In the genomic region with DNA sequence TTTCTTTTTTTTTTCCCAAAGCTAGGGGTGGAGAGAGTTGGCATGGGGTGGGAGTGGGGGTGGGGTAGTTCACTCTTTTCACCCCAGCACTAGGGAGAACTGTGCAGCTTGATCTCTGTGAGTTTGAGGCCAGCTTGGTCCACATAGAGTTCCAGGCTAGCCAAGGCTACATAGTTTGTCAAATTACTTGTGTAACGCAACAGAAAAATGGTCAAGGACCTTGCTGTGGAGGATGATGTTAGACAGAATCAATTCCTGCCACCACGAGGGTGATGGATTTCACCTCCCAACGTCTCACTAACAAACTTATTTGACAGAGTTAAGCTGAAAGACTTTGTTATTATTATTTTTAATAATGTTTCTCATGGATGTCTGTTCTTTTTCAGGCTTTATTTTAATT, we compare ENCODE assay signal across 12 mouse cellular contexts.
"Had no signal": no experiment of that assay in that cellular context is flagged by ENCODE, and none has a peak within 500 bp of the region (broad histone marks: within the 10 kb centered on the region; RNA-seq: fewer than 3 reads in every experiment).

No protein-coding gene starts in this region.

- DNase-seq: left cerebral cortex, postnatal 4 days; liver; liver, embryonic 13.5 days; liver, postnatal 0 days; lung, adult 18-20 months; lung, adult 2 months; lung, embryonic 14.5 days; lung, postnatal 10 days; lung, postnatal 14 days; lung, postnatal 36 days; lung, postnatal 4 days; midbrain, embryonic 14.5 days had no signal
